Mouse (Mus musculus): Measurements from ENCODE around the gene Nmrk1. TPM values are rescaled to one million over a fixed set of nuclear protein-coding genes. Genes with fewer than 3 reads are reported as not detected.
A peak's percentile ranks its signal among the peaks of the same experiment; 100 is the strongest.

Nmrk1 gene
- polyA plus RNA-seq, 1 experiment from 2014 or later, result 8.3 TPM

DNA sequence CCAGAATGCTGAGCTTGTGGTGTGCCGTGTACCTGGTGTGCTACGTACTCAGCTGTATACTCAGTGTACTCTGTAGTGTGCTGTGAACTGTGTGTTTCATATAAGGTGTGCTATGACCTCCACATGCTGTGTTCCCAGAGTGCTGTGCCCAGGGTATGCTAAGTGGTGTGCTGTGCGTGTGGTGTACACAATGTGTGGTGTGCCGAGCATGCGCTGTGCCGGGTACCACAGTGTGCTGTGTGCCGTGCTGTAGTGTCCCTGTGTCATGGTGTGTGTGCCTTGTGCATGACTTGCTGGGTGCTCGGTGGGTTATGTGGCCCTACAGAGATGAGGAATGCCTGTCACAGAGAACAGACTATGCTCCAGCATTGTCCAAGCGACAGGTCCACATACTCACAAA lies 31.1 kb upstream of the Nmrk1 start:
- Histone ChIP-seq H3K4me2 (ENCODE audit: low read depth, low read length) (no peak overlapping the region), H3K4me3 (ENCODE audit: low read length) (no peak overlapping the region), H3K4me1 (ENCODE audit: control insufficient read depth, insufficient read depth, low read length) (peaks cover 5% of the 10 kb centered on the region; the same call in 1 of the 2 replicates), H3K9ac (ENCODE audit: low read length) (no peak overlapping the region), H3K9me3 (replicated peaks; ENCODE audit: control insufficient read depth, low read length) (no peaks in the 10 kb centered on the region), H3K27me3 (ENCODE audit: control insufficient read depth, insufficient read depth, low read length) (no peaks in the 10 kb centered on the region), H3K36me3 (ENCODE audit: control insufficient read depth, insufficient read depth) (peaks cover 7% of the 10 kb centered on the region; the same call in 1 of the 2 replicates), H3K27ac (ENCODE audit: low read length) (no peak overlapping the region)
- WGBS, result 92% methylated on average over 9 of the region's 9 CpGs
- ATAC-seq (replicated peaks; ENCODE audit: extremely low read depth, insufficient read depth, low FRiP score), result no peak

DNA sequence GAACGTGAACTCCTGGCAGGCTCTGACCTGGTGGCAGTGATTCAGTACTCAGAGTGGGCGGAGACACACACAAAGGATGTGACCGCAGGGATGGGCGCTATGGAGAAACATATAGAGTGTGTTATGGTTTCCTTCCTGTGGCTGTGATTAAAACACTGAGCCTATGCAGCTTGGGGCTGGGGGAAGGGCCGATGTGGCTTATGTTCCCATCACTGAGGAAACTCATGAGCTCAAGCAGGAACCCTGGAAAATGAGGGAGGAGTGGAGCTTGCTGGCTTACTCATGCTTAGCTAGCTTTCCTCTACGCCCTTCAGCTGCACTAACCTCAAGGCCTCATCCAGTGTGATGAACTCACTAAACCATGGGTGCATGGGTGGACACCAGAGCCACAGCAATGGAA lies 28.7 kb upstream of the Nmrk1 start:
- H3K36me3 ChIP-seq (ENCODE audit: control insufficient read depth, insufficient read depth), result peaks cover 7% of the 10 kb centered on the region; the same call in 1 of the 2 replicates
- no peaks in the 10 kb centered on the region for H3K9me3 ChIP-seq (replicated peaks; ENCODE audit: control insufficient read depth, low read length)
- H3K27ac ChIP-seq (ENCODE audit: low read length), result no peak overlapping the region
- no peak overlapping the region for H3K4me3 ChIP-seq (ENCODE audit: low read length)
- no peaks in the 10 kb centered on the region for H3K27me3 ChIP-seq (ENCODE audit: control insufficient read depth, insufficient read depth, low read length)
- peaks cover 12% of the 10 kb centered on the region for H3K4me1 ChIP-seq (ENCODE audit: control insufficient read depth, insufficient read depth, low read length)
- WGBS, result 78% methylated on average over 6 of the region's 6 CpGs
- no peak overlapping the region for H3K9ac ChIP-seq (ENCODE audit: low read length)
- no peak overlapping the region for H3K4me2 ChIP-seq (ENCODE audit: low read depth, low read length)
- peak; percentile 20 for ATAC-seq (replicated peaks; ENCODE audit: extremely low read depth, insufficient read depth, low FRiP score)

DNA sequence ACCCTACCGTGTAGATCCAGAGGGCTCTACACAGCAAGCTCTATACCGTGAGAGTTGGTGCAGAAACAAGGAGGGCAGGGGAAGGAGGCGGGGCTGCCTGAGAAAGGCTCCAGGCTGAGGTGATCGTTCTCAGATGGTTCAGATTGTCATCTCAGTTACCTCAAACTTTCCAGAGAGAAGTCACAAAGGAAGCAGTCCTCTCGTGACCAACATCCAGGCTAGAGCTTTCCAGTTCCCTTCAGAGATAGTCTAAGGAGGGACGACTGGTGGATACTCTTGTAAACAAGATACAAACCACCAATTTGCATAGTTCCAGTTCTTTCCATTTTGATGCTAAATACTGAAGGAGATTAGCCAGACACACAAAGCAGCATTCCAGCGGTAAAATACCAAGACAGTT lies 23.8 kb upstream of the Nmrk1 start:
- Histone ChIP-seq H3K4me2 (ENCODE audit: low read depth, low read length) (no peak overlapping the region), H3K4me1 (ENCODE audit: control insufficient read depth, insufficient read depth, low read length) (peaks cover 9% of the 10 kb centered on the region), H3K36me3 (ENCODE audit: control insufficient read depth, insufficient read depth) (no peaks in the 10 kb centered on the region), H3K27me3 (ENCODE audit: control insufficient read depth, insufficient read depth, low read length) (no peaks in the 10 kb centered on the region), H3K9me3 (replicated peaks; ENCODE audit: control insufficient read depth, low read length) (no peaks in the 10 kb centered on the region), H3K27ac (ENCODE audit: low read length) (no peak overlapping the region), H3K4me3 (ENCODE audit: low read length) (no peak overlapping the region), H3K9ac (ENCODE audit: low read length) (no peak overlapping the region)
- ATAC-seq (replicated peaks; ENCODE audit: extremely low read depth, insufficient read depth, low FRiP score), result no peak
- WGBS, result 55% methylated on average over 7 of the region's 7 CpGs

DNA sequence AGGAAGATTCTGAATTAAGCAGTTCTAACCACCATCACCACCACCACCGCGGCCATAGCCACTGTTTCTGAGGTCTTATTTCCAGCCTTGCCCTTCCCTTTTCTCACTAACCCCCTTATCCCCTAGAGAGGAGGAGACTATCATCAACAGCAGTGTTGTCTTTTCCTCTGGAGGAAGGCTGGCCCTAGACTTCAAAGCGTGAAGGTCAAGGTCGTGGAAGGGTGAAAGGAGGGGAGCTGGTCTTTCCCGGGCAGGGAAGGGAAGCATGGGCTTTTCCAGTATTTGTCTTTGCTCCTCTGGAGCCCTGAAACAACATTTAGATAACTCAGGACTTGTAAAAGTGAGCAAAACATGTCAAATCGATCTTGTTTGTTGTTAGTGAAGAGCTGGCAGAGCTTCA lies 22.8 kb upstream of the Nmrk1 start:
- Histone ChIP-seq H3K9me3 (replicated peaks; ENCODE audit: control insufficient read depth, low read length) (no peaks in the 10 kb centered on the region), H3K4me2 (ENCODE audit: low read depth, low read length) (no peak overlapping the region), H3K9ac (ENCODE audit: low read length) (no peak overlapping the region), H3K36me3 (ENCODE audit: control insufficient read depth, insufficient read depth) (no peaks in the 10 kb centered on the region), H3K27ac (ENCODE audit: low read length) (no peak overlapping the region), H3K27me3 (ENCODE audit: control insufficient read depth, insufficient read depth, low read length) (no peaks in the 10 kb centered on the region), H3K4me3 (ENCODE audit: low read length) (no peak overlapping the region), H3K4me1 (ENCODE audit: control insufficient read depth, insufficient read depth, low read length) (peaks cover 9% of the 10 kb centered on the region)
- ATAC-seq (replicated peaks; ENCODE audit: extremely low read depth, insufficient read depth, low FRiP score), result peak; percentile 73
- WGBS, result 42% methylated on average over 6 of the region's 6 CpGs

DNA sequence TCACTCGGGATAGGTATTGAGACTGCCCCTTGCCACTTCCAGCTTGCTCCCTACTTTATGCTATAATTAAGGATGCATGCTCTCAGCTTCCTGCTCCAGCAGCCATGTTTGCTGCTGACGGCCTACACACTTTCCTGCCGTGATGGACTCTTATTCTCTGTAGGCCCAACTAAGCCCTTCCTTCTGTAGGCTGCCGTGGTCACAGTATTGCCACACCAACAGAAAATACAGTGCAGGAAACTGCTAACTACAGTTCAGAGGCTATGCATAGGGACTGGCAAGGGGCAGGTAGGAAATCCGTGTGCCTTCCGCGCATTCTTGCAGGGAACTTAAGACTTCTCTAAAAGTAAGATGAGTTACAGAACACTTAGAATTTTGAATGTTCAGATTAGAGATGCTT lies 17.4 kb upstream of the Nmrk1 start:
- 77% methylated on average over 7 of the region's 7 CpGs for WGBS
- H3K9ac ChIP-seq (ENCODE audit: low read length), result no peak overlapping the region
- H3K9me3 ChIP-seq (replicated peaks; ENCODE audit: control insufficient read depth, low read length), result no peaks in the 10 kb centered on the region
- no peaks in the 10 kb centered on the region for H3K27me3 ChIP-seq (ENCODE audit: control insufficient read depth, insufficient read depth, low read length)
- H3K36me3 ChIP-seq (ENCODE audit: control insufficient read depth, insufficient read depth), result no peaks in the 10 kb centered on the region
- H3K27ac ChIP-seq (ENCODE audit: low read length), result peak overlapping the region; percentile 63
- peaks cover 11% of the 10 kb centered on the region for H3K4me1 ChIP-seq (ENCODE audit: control insufficient read depth, insufficient read depth, low read length)
- no peak overlapping the region for H3K4me2 ChIP-seq (ENCODE audit: low read depth, low read length)
- no peak overlapping the region for H3K4me3 ChIP-seq (ENCODE audit: low read length)
- ATAC-seq (replicated peaks; ENCODE audit: extremely low read depth, insufficient read depth, low FRiP score), result no peak

DNA sequence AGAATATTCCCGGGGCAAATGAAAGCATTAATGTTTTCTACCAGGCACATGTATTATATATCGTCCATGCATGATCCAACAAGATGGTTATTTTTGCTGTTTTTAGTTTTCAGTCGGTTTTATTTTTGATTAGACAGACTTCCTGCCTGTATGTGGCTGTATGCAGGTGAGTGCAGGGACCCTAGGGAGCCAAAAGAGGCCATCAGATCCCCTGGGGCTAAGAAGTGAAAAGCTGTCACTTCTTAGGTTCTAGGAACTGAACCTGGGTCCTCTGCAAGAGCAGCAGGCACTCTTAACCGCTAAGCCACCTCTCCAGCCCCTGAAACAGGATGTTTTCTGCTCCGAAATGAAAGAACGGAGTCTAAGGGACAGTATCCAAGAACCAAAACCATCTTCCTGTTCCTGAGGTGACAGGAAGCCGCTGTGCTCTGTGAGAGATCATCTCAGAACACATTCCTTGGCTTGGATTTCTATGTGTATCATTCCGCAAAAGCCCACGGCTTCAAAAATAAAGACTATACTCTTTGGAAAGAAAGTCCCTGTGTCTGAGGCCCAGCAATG lies 16.0 kb upstream of the Nmrk1 start:
- 57% methylated on average over 9 of the region's 9 CpGs for WGBS
- peak overlapping the region; percentile 39; the same call in 1 of the 2 replicates for H3K4me2 ChIP-seq (ENCODE audit: low read depth, low read length)

DNA sequence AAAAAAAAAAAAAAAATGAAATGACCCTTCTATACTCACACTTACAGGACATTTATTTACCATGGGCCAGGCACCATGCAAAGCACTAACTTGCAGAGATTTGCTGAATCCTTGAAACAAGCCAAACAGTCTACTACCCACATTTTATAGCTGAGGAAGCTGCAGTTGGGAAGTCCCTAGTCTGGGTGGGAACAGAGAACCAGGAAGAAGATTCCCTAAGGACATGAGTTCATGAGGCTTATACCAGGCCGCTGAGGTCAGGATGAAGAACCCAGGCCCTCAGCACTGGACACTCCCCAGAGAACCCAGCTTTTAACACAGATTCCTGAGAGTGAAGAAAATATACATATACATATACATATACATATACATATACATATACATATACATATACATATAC lies 14.2 kb upstream of the Nmrk1 start:
- H3K9me3 ChIP-seq (replicated peaks; ENCODE audit: control insufficient read depth, low read length), result no peaks in the 10 kb centered on the region
- ATAC-seq (replicated peaks; ENCODE audit: extremely low read depth, insufficient read depth, low FRiP score), result no peak
- WGBS, result 96% methylated on average over 1 of the region's 1 CpGs
- no peak overlapping the region for H3K4me3 ChIP-seq (ENCODE audit: low read length)
- peaks cover 11% of the 10 kb centered on the region for H3K4me1 ChIP-seq (ENCODE audit: control insufficient read depth, insufficient read depth, low read length)
- H3K36me3 ChIP-seq (ENCODE audit: control insufficient read depth, insufficient read depth), result no peaks in the 10 kb centered on the region
- no peak overlapping the region for H3K4me2 ChIP-seq (ENCODE audit: low read depth, low read length)
- H3K9ac ChIP-seq (ENCODE audit: low read length), result no peak overlapping the region
- H3K27me3 ChIP-seq (ENCODE audit: control insufficient read depth, insufficient read depth, low read length), result no peaks in the 10 kb centered on the region
- no peak overlapping the region for H3K27ac ChIP-seq (ENCODE audit: low read length)

More for the DNA sequence above, 16.0 kb upstream of the Nmrk1 start:
- no peak overlapping the region for H3K9ac ChIP-seq (ENCODE audit: low read length)
- ATAC-seq (replicated peaks; ENCODE audit: extremely low read depth, insufficient read depth, low FRiP score), result no peak
- H3K27ac ChIP-seq (ENCODE audit: low read length), result peak overlapping the region; percentile 77
- no peak overlapping the region for H3K4me3 ChIP-seq (ENCODE audit: low read length)
- H3K27me3 ChIP-seq (ENCODE audit: control insufficient read depth, insufficient read depth, low read length), result no peaks in the 10 kb centered on the region
- no peaks in the 10 kb centered on the region for H3K9me3 ChIP-seq (replicated peaks; ENCODE audit: control insufficient read depth, low read length)
- peaks cover 11% of the 10 kb centered on the region for H3K4me1 ChIP-seq (ENCODE audit: control insufficient read depth, insufficient read depth, low read length)
- H3K36me3 ChIP-seq (ENCODE audit: control insufficient read depth, insufficient read depth), result no peaks in the 10 kb centered on the region

DNA sequence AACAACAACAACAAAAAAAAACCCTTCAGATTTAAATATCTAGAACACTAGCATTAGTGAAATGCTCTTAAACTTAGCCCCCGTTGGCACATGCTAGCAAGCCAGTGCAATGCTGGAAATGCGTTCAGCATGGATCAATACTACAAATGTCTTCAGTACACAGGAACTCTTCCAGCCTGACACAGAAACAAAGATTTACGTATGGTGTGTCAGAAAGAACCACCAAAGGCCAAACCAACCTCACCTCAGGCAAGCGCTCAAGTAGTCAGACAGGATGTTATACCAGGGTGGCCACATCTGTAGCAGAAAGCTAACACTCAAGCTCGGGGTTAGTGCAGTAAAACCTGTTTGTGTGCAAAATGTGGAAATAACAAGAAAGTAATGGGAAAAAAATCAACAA lies 12.7 kb upstream of the Nmrk1 start:
- no peak for ATAC-seq (replicated peaks; ENCODE audit: extremely low read depth, insufficient read depth, low FRiP score)
- no peak overlapping the region for H3K4me3 ChIP-seq (ENCODE audit: low read length)
- no peak overlapping the region for H3K4me2 ChIP-seq (ENCODE audit: low read depth, low read length)
- H3K4me1 ChIP-seq (ENCODE audit: control insufficient read depth, insufficient read depth, low read length), result peaks cover 11% of the 10 kb centered on the region
- no peaks in the 10 kb centered on the region for H3K27me3 ChIP-seq (ENCODE audit: control insufficient read depth, insufficient read depth, low read length)
- H3K27ac ChIP-seq (ENCODE audit: low read length), result peak overlapping the region; percentile 36
- no peak overlapping the region for H3K9ac ChIP-seq (ENCODE audit: low read length)
- H3K36me3 ChIP-seq (ENCODE audit: control insufficient read depth, insufficient read depth), result no peaks in the 10 kb centered on the region
- 78% methylated on average over 5 of the region's 5 CpGs for WGBS
- H3K9me3 ChIP-seq (replicated peaks; ENCODE audit: control insufficient read depth, low read length), result no peaks in the 10 kb centered on the region

DNA sequence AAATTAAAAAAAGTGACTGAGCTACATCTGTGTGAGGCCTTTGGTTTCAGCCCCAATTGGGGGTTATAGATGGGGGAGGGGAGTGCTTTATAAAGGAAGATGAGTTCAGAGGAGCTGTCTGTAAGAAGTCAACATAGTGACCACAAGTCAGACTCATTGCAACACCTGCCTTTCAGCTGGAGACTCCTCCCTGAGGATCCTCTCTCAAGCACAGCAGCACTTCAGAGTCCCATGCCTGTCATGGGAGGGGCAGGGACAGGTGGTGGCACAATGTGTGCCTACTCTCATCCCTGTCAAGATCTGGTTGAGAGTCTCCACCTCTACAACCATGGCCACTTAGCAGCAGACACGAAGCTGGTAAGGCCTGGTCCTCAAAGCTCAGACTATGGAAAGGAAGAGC lies 12.1 kb upstream of the Nmrk1 start:
- ATAC-seq (replicated peaks; ENCODE audit: extremely low read depth, insufficient read depth, low FRiP score), result peak; percentile 26; the same call in 1 of the 2 replicates
- no peak overlapping the region for H3K4me2 ChIP-seq (ENCODE audit: low read depth, low read length)
- H3K4me1 ChIP-seq (ENCODE audit: control insufficient read depth, insufficient read depth, low read length), result peaks cover 11% of the 10 kb centered on the region

More for the DNA sequence above, 12.1 kb upstream of the Nmrk1 start:
- H3K9me3 ChIP-seq (replicated peaks; ENCODE audit: control insufficient read depth, low read length), result no peaks in the 10 kb centered on the region
- no peak overlapping the region for H3K9ac ChIP-seq (ENCODE audit: low read length)
- H3K36me3 ChIP-seq (ENCODE audit: control insufficient read depth, insufficient read depth), result no peaks in the 10 kb centered on the region
- H3K4me3 ChIP-seq (ENCODE audit: low read length), result no peak overlapping the region
- peak overlapping the region; percentile 25; the same call in 1 of the 2 replicates for H3K27ac ChIP-seq (ENCODE audit: low read length)
- 57% methylated on average over 1 of the region's 1 CpGs for WGBS
- H3K27me3 ChIP-seq (ENCODE audit: control insufficient read depth, insufficient read depth, low read length), result no peaks in the 10 kb centered on the region

Measured in heart, embryonic 16.5 days (tissue).